Mouse (Mus musculus) forebrain, embryonic 15.5 days (tissue): ENCODE measurements at regions not wholly inside any gene's neighbourhood (a gene's known extent, or its start where the extent isn't known, plus 50 kb on each side); places are given as distances from the start of the nearest gene placed in this dataset.

Experiments
- ATAC-seq: fragments of 200-750 bp; cut with Nextera tagmentation; replicated peaks from 2 replicates; pipeline ENCODE4 v1.8.0; 2017; ENCODE audit warnings: mild to moderate bottlenecking, moderate TSS enrichment, moderate library complexity
- H3K27ac ChIP-seq: fragments of 300-500 bp; sonication (generic); replicated peaks from 2 replicates; pipeline ENCODE4 v1.5.1; 2015; ENCODE audit warnings: mild to moderate bottlenecking, inconsistent platforms
- H3K27me3 ChIP-seq: fragments of 300-500 bp; sonication (generic); 2 replicates; pipeline ENCODE4 v1.6.1; 2015; ENCODE audit warnings: inconsistent platforms
- H3K36me3 ChIP-seq: fragments of 300-500 bp; sonication (generic); 2 replicates; pipeline ENCODE4 v1.6.1; 2015; ENCODE audit warnings: mild to moderate bottlenecking, inconsistent platforms
- H3K4me1 ChIP-seq: fragments of 300-500 bp; sonication (generic); 2 replicates; pipeline ENCODE4 v1.6.1; 2015; ENCODE audit warnings: inconsistent platforms
- H3K4me2 ChIP-seq: fragments of 300-500 bp; sonication (generic); replicated peaks from 2 replicates; pipeline ENCODE4 v1.6.1; 2015; ENCODE audit warnings: mild to moderate bottlenecking, inconsistent platforms
- H3K4me3 ChIP-seq: fragments of 300-500 bp; sonication (generic); 2 replicates; pipeline ENCODE4 v1.5.1; 2015; ENCODE audit warnings: mild to moderate bottlenecking, inconsistent platforms
- H3K9ac ChIP-seq: fragments of 300-500 bp; sonication (generic); replicated peaks from 2 replicates; pipeline ENCODE4 v1.6.1; 2015; ENCODE audit warnings: mild to moderate bottlenecking, inconsistent platforms
- H3K9me3 ChIP-seq: fragments of 300-500 bp; sonication (generic); 2 replicates; pipeline ENCODE4 v1.6.1; 2016; ENCODE audit warnings: inconsistent platforms
- WGBS: fragments of 180-500 bp; shearing (Covaris S2); methylation state at CpG from one replicate; pipeline ENCODE4 v1.1.7; 2015; ENCODE audit warnings: mixed read lengths; 5-methylcytosine and 5-hydroxymethylcytosine counted together

- no peaks in the 10 kb centered on the region for H3K9me3 ChIP-seq
- peaks cover 11% of the 10 kb centered on the region for H3K4me1 ChIP-seq
- peak overlapping the region; percentile 34; the same call in 1 of the 2 replicates for H3K9ac ChIP-seq
- H3K4me2 ChIP-seq: peak overlapping the region; percentile 32
- H3K27ac ChIP-seq: 0 out of 2 replicates have a peak overlapping the region, but pooled peaks have one; percentile 61
- peak; percentile 90 for ATAC-seq
- no peaks in the 10 kb centered on the region for H3K36me3 ChIP-seq
- 19% methylated on average over 23 of the region's 23 CpGs for WGBS
- peak overlapping the region; percentile 16; the same call in 1 of the 2 replicates for H3K4me3 ChIP-seq
- no peaks in the 10 kb centered on the region for H3K27me3 ChIP-seq
Observed at GRCm38 (mm10) chr10:119065133-119065817, 174.6 kb downstream of the Cand1 start.

- Histone ChIP-seq H3K27ac (no peak overlapping the region), H3K4me3 (no peak overlapping the region), H3K27me3 (no peaks in the 10 kb centered on the region), H3K9me3 (no peaks in the 10 kb centered on the region), H3K4me1 (peaks cover 11% of the 10 kb centered on the region), H3K9ac (no peak overlapping the region), H3K4me2 (no peak overlapping the region), H3K36me3 (no peaks in the 10 kb centered on the region)
- 88% methylated on average over 12 of the region's 12 CpGs for WGBS
- ATAC-seq: no peak
Observed at GRCm38 (mm10) chr10:119064218-119064617, 175.6 kb downstream of the Cand1 start.

GRCm38 (mm10) chr10:119063209-119063699, 176.6 kb downstream of the Cand1 start:
- Histone ChIP-seq H3K4me3 (no peak overlapping the region), H3K36me3 (no peaks in the 10 kb centered on the region), H3K4me1 (peaks cover 11% of the 10 kb centered on the region), H3K4me2 (no peak overlapping the region), H3K9me3 (no peaks in the 10 kb centered on the region), H3K27me3 (no peaks in the 10 kb centered on the region), H3K27ac (no peak overlapping the region), H3K9ac (no peak overlapping the region)
- no peak for ATAC-seq
- 82% methylated on average over 14 of the region's 14 CpGs for WGBS

GRCm38 (mm10) chr10:119061958-119062599, 177.8 kb downstream of the Cand1 start:
- WGBS: 90% methylated on average over 13 of the region's 13 CpGs
- Histone ChIP-seq H3K4me3 (no peak overlapping the region), H3K27ac (no peak overlapping the region), H3K4me2 (no peak overlapping the region), H3K36me3 (no peaks in the 10 kb centered on the region), H3K4me1 (peaks cover 11% of the 10 kb centered on the region), H3K27me3 (no peaks in the 10 kb centered on the region), H3K9ac (no peak overlapping the region), H3K9me3 (no peaks in the 10 kb centered on the region)
- ATAC-seq: no peak

- no peaks in the 10 kb centered on the region for H3K36me3 ChIP-seq
- H3K27me3 ChIP-seq: no peaks in the 10 kb centered on the region
- no peak overlapping the region for H3K9ac ChIP-seq
- ATAC-seq: no peak
- H3K27ac ChIP-seq: no peak overlapping the region
- no peak overlapping the region for H3K4me3 ChIP-seq
- no peaks in the 10 kb centered on the region for H3K9me3 ChIP-seq
- whole genome bisulfite sequencing: 94% methylated on average over 8 of the region's 8 CpGs
- no peak overlapping the region for H3K4me2 ChIP-seq
- peaks cover 11% of the 10 kb centered on the region for H3K4me1 ChIP-seq
Observed at GRCm38 (mm10) chr10:119061349-119061850, 178.5 kb downstream of the Cand1 start.

GRCm38 (mm10) chr10:119058493-119059020, 181.3 kb downstream of the Cand1 start:
- 93% methylated on average over 10 of the region's 10 CpGs for WGBS
- Histone ChIP-seq H3K9ac (no peak overlapping the region), H3K4me2 (no peak overlapping the region), H3K36me3 (no peaks in the 10 kb centered on the region), H3K27ac (no peak overlapping the region), H3K4me3 (no peak overlapping the region), H3K27me3 (no peaks in the 10 kb centered on the region), H3K9me3 (no peaks in the 10 kb centered on the region), H3K4me1 (peaks cover 11% of the 10 kb centered on the region)
- no peak for ATAC-seq

- peak; percentile 71 for ATAC-seq
Observed at GRCm38 (mm10) chr10:119055199-119055785, 184.6 kb downstream of the Cand1 start.

GRCm38 (mm10) chr10:119054191-119055175, 184.5 kb upstream of the Dyrk2 start:
- Histone ChIP-seq H3K9ac (no peak overlapping the region), H3K27me3 (no peaks in the 10 kb centered on the region), H3K27ac (peak overlapping the region; percentile 45; the same call in 1 of the 2 replicates), H3K9me3 (no peaks in the 10 kb centered on the region), H3K4me3 (no peak overlapping the region), H3K4me1 (peaks cover 11% of the 10 kb centered on the region), H3K4me2 (no peak overlapping the region; the same call in 1 of the 2 replicates), H3K36me3 (no peaks in the 10 kb centered on the region)
- ATAC-seq: peak; percentile 5; the same call in 1 of the 2 replicates
- WGBS: 70% methylated on average over 22 of the region's 22 CpGs

More at GRCm38 (mm10) chr10:119055199-119055785, 184.6 kb downstream of the Cand1 start:
- WGBS: 25% methylated on average over 13 of the region's 13 CpGs
- Histone ChIP-seq H3K4me1 (peaks cover 11% of the 10 kb centered on the region), H3K36me3 (no peaks in the 10 kb centered on the region), H3K4me3 (no peak overlapping the region), H3K27me3 (no peaks in the 10 kb centered on the region), H3K4me2 (0 out of 2 replicates have a peak overlapping the region, but pooled peaks have one; percentile 15), H3K27ac (peak overlapping the region; percentile 45; the same call in 1 of the 2 replicates), H3K9me3 (no peaks in the 10 kb centered on the region), H3K9ac (no peak overlapping the region)

GRCm38 (mm10) chr10:119052441-119053041, 182.5 kb upstream of the Dyrk2 start:
- ATAC-seq: no peak

GRCm38 (mm10) chr10:119051598-119051997, 181.6 kb upstream of the Dyrk2 start:
- Histone ChIP-seq H3K36me3 (no peaks in the 10 kb centered on the region), H3K4me3 (no peak overlapping the region), H3K4me1 (peaks cover 11% of the 10 kb centered on the region), H3K27me3 (no peaks in the 10 kb centered on the region), H3K4me2 (no peak overlapping the region), H3K9ac (no peak overlapping the region), H3K9me3 (no peaks in the 10 kb centered on the region), H3K27ac (no peak overlapping the region)
- WGBS: 42% methylated on average over 2 of the region's 2 CpGs
- no peak for ATAC-seq

More at GRCm38 (mm10) chr10:119052441-119053041, 182.5 kb upstream of the Dyrk2 start:
- peaks cover 11% of the 10 kb centered on the region for H3K4me1 ChIP-seq
- H3K4me3 ChIP-seq: no peak overlapping the region
- no peaks in the 10 kb centered on the region for H3K9me3 ChIP-seq
- H3K27me3 ChIP-seq: no peaks in the 10 kb centered on the region
- no peak overlapping the region for H3K9ac ChIP-seq
- H3K4me2 ChIP-seq: no peak overlapping the region
- WGBS: 82% methylated on average over 1 of the region's 1 CpGs
- H3K27ac ChIP-seq: no peak overlapping the region
- no peaks in the 10 kb centered on the region for H3K36me3 ChIP-seq
